Mouse (Mus musculus) forebrain, postnatal 0 days (tissue): ENCODE results near the gene Sall4. TPM values are rescaled to one million over a fixed set of nuclear protein-coding genes. Genes with fewer than 3 reads are reported as not detected.

ENCODE experiments used
- ATAC-seq: fragments of 200-750 bp; cut with Nextera tagmentation; 2 replicates; pipeline ENCODE4 v1.8.0; 2017; ENCODE audit warnings: mild to moderate bottlenecking, moderate library complexity
- DNase-seq: peaks from one replicate; pipeline ENCODE4 v3.0.0-alpha.2; 2015
- H3K27ac ChIP-seq: fragments of 300-500 bp; sonication (generic); 2 replicates; pipeline ENCODE4 v1.5.1; 2014; ENCODE audit warnings: low read depth, mild to moderate bottlenecking, antibody characterized with exemption, low read length, moderate library complexity, mixed read lengths
- H3K27me3 ChIP-seq: fragments of 300-500 bp; sonication (generic); 2 replicates; pipeline ENCODE4 v1.6.1; 2014; ENCODE audit warnings: mild to moderate bottlenecking, low read length, mixed read lengths; ENCODE audit not compliant: insufficient read depth
- H3K36me3 ChIP-seq: fragments of 300-500 bp; sonication (generic); 2 replicates; pipeline ENCODE4 v1.6.1; 2014; ENCODE audit warnings: mild to moderate bottlenecking, moderate library complexity; ENCODE audit not compliant: insufficient read depth
- H3K4me1 ChIP-seq: fragments of 300-500 bp; sonication (generic); 2 replicates; pipeline ENCODE4 v1.6.1; 2014; ENCODE audit warnings: antibody characterized with exemption; ENCODE audit not compliant: insufficient read depth
- H3K4me2 ChIP-seq: fragments of 300-500 bp; sonication (generic); 2 replicates; pipeline ENCODE4 v1.6.1; 2014; ENCODE audit warnings: low read depth, mild to moderate bottlenecking, moderate library complexity
- H3K4me3 ChIP-seq: fragments of 300-500 bp; sonication (generic); 2 replicates; pipeline ENCODE4 v1.5.1; 2014; ENCODE audit warnings: low read depth, low read length, mixed read lengths
- H3K9ac ChIP-seq: fragments of 300-500 bp; sonication (generic); 2 replicates; pipeline ENCODE4 v1.6.1; 2014; ENCODE audit warnings: mild to moderate bottlenecking
- H3K9me3 ChIP-seq: fragments of 300-500 bp; sonication (generic); 2 replicates; pipeline ENCODE4 v1.6.1; 2016; ENCODE audit warnings: low read length
- CTCF ChIP-seq: sonication (generic); IDR thresholded peaks from 2 replicates; pipeline ENCODE4 v1.5.1; 2016; ENCODE audit warnings: antibody characterized with exemption, control low read depth, low read depth
- WGBS: fragments of 180-500 bp; shearing (Covaris S2); extraction: QIAGEN DNeasy Blood & Tissue Kit; methylation state at CpG from one replicate; pipeline ENCODE4 v1.1.7; 2014; 5-methylcytosine and 5-hydroxymethylcytosine counted together
- polyA plus RNA-seq: library from polyadenylated mRNA; unstranded; fragments of >200 nt; fragmentation: Nextera tagmentation; extraction: Ambion mirVana; gene quantifications from 2 replicates; pipeline ENCODE4 v1.2.1, GENCODE M21; 2015
- total RNA-seq: library from RNA; depleted of rRNA; stranded (reverse); fragments of >200 nt; gene quantifications from 2 replicates; pipeline ENCODE4 v1.2.3, GENCODE M21; 2014

Sall4 gene
- total and polyA plus RNA-seq, 2 experiments from 2014 or later, result 0.06 to 0.10 TPM

DNA sequence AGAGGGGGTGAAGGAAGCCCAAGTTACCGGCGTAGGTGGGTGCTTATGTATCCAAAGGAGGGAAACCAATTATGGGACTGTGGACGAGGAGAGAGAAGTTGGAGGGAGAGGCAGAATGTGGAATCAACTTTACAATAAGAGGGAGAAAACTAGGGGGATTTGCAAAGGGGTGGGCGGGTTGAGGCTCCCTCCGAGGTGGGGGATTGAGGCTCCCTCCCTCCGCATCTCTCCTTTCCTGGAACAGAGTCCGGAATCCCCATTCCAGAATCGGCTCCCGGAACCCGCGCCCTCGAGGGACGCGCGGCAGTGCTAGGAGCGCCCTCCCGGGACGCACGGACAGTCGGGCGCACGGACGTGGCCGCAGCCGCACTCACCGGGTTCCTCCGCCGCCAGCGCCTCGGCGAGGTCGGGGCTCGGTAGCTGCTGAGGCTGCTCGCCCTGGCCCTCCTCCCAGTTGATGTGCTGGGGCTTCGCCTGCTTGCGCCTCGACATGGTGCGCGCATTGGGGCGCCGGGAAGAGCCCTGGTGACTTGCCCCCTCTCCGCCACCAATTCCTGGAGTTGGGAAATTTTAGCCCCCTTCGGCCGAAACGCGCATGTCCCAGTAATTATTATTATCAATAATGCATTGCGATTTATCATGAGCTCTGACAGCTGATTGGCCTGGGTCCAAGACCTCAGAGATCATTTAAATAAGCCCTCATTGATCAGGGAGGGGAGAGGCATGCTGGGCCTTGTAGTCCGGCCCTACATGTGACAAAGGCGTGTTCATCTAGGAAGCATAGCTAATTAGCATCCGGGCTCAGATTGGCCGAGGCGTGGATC, 993 bp downstream of the Sall4 start:
- ATAC-seq (peak; percentile 82), DNase-seq (peak; percentile 60)
- H3K4me1 ChIP-seq, result peaks cover 4% of the 10 kb centered on the region; the same call in 1 of the 2 replicates
- H3K9me3 ChIP-seq, result no peaks in the 10 kb centered on the region
- peaks cover 61% of the 10 kb centered on the region for H3K27me3 ChIP-seq
- no peaks in the 10 kb centered on the region; the same call in 1 of the 2 replicates for H3K36me3 ChIP-seq
- no peak overlapping the region for H3K9ac ChIP-seq
- TF ChIP-seq CTCF, result no peak
- WGBS, result 1% methylated on average over 50 of the region's 52 CpGs
- no peak overlapping the region for H3K27ac ChIP-seq
- H3K4me3 ChIP-seq, result peak overlapping the region; percentile 34
- H3K4me2 ChIP-seq, result peak overlapping the region; percentile 59

DNA sequence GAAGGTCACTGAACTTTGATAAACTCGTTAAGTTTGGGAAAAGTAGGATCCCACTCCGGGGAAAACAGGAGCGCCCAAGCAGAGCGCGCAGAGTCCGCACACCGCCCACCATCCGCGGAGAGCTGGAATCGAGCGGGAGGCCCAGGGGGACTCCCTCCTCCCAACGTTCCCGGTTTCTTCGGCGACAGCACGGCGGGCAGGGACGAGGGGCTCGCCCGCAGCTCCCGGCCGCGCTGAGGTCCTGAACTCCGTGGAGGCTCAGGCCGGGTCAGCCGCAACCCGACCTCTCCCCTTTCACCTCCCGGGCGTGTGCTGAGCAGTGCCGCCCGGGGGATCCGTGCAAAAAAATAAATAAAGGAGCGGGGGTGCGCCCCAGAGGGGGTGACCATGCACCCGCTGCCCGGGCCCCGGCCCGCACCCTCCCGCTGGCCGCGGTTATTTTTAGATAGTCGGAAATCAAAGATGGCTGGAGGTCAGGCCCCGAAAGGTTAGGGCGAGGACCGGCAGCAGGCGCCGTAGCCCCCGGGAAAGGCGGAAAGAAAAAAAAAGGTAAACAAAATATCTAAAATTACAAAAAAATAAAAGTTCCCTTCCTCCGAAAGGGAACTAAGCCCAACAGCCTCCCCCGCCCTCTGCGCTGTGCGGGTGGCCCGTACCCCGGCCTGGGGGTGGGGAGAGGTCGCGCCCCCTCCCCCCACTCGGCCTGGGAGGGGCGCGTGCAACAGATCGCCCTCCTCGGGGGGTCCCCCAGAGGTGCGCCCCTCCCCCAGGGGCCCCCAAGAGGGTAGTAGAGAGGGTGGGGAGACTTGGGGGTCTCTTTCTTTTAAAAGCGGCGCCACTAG, 1.8 kb downstream of the Sall4 start:
- WGBS, result 2% methylated on average over 62 of the region's 65 CpGs
- no peak for DNase-seq
- Histone ChIP-seq H3K4me3 (peak overlapping the region; percentile 34), H3K9ac (no peak overlapping the region), H3K4me2 (peak overlapping the region; percentile 59), H3K9me3 (no peaks in the 10 kb centered on the region), H3K27me3 (peaks cover 61% of the 10 kb centered on the region), H3K27ac (no peak overlapping the region), H3K36me3 (no peaks in the 10 kb centered on the region; the same call in 1 of the 2 replicates), H3K4me1 (peaks cover 4% of the 10 kb centered on the region; the same call in 1 of the 2 replicates)
- ATAC-seq, result 0 out of 2 replicates have a peak, but pooled peaks have one; percentile 23
- TF ChIP-seq CTCF, result no peak

DNA sequence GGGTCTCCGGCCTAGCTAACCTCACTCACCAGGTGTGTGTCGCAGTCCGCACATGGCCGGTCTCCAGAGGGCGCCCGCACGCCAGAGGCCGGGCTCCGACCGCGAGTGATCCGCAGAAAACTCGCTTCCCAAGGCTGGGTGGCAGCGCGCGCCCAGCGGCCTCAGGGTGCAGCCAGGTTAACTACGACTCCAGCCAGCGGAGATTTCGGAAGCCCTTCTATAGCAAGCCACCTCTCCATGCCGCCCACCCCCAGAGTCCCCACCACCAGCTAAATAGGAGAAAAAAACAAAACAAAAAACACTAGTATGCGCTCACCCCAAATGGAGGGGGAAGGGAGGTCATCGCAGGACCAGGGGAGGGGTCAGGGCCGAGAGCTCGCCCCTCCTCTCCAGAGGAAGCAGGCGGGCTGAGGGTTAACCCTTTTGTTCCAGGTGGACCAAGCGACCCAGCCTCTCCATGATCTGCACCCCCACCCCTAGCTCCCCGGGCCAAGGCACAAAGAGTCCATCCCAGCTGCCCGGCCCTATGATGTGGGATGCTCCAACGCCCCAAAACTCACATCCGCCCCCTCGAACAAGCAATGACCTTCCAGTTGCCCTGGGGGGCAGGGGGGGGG, 2.6 kb downstream of the Sall4 start:
- Histone ChIP-seq H3K4me1 (peaks cover 4% of the 10 kb centered on the region; the same call in 1 of the 2 replicates), H3K4me3 (peak overlapping the region; percentile 34), H3K36me3 (no peaks in the 10 kb centered on the region; the same call in 1 of the 2 replicates), H3K4me2 (peak overlapping the region; percentile 59), H3K27ac (no peak overlapping the region), H3K9me3 (no peaks in the 10 kb centered on the region), H3K27me3 (peaks cover 59% of the 10 kb centered on the region), H3K9ac (no peak overlapping the region)
- peak; percentile 47 for TF ChIP-seq CTCF
- no peak for ATAC-seq
- 0% methylated on average over 32 of the region's 32 CpGs for WGBS
- no peak for DNase-seq

DNA sequence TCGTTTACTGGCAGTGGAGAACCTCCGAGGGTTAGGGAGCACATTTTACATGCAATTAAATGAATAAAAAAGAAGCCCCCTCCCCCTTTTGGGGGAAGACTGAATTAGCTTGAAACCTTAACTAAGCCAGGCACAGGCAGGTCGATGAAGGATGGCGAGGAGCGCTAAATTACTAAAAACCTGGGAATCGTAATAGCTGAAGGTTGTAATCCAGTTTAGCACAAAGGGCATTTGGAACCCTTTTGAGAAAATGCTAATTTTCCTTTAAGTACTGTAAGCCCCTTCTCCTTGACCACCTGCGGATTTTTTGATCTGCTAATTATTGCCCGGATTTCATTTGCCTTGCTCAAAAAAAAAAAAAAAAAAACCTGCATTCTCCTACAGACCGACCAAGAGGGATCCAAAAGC, 3.3 kb downstream of the Sall4 start:
- TF ChIP-seq CTCF, result no peak
- Histone ChIP-seq H3K4me3 (no peak overlapping the region), H3K9ac (no peak overlapping the region), H3K27me3 (peaks cover 57% of the 10 kb centered on the region), H3K27ac (no peak overlapping the region), H3K36me3 (no peaks in the 10 kb centered on the region; the same call in 1 of the 2 replicates), H3K4me2 (no peak overlapping the region), H3K4me1 (peaks cover 4% of the 10 kb centered on the region; the same call in 1 of the 2 replicates), H3K9me3 (no peaks in the 10 kb centered on the region)
- WGBS, result 6% methylated on average over 9 of the region's 9 CpGs
- ATAC-seq (no peak), DNase-seq (no peak)

DNA sequence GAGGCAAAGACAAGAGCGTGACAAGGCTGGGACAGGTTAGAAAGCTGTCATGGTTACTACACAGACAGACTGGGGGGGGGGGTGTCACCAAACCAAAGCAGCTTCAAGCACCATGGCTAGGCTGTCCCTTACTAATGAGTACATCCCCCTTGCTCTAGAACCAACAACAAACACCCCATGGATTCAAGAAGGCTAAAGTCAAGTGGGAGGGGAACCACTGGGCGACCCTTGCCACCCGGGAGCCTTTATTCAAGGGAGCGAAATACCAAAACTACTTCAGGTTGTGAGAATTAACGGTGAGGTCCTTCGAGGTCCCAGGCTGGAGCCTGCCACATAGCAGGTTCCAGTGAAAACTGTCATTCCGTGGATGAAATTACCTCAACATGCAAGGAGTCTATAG, 4.0 kb downstream of the Sall4 start:
- Histone ChIP-seq H3K36me3 (no peaks in the 10 kb centered on the region), H3K9ac (no peak overlapping the region), H3K27ac (no peak overlapping the region), H3K9me3 (no peaks in the 10 kb centered on the region), H3K4me1 (peaks cover 4% of the 10 kb centered on the region; the same call in 1 of the 2 replicates), H3K4me3 (no peak overlapping the region), H3K27me3 (peaks cover 57% of the 10 kb centered on the region), H3K4me2 (no peak overlapping the region)
- no peak for ATAC-seq
- no peak for DNase-seq
- no peak for TF ChIP-seq CTCF
- WGBS, result 6% methylated on average over 7 of the region's 7 CpGs

DNA sequence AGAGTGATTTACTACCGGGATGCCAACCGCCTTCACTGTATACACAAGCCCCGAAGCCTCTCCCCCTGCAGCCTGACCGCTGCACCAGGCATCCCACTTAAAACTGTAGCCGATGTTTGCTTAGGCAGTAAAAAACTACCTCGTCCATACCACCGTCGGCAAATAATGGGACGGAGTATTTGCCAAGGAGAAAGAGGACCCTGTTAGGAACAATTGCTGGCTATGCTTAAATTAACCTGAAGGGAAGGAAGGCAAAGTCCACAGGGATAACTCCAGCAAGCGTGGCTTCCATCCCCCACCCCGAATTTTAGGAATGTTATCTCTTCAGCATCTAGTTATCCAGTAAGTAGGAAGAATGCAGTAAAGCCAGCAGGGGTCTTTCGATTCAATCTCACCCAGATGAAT, 5.3 kb downstream of the Sall4 start:
- H3K4me3 ChIP-seq, result no peak overlapping the region
- H3K27me3 ChIP-seq, result peaks cover 43% of the 10 kb centered on the region
- WGBS, result 3% methylated on average over 12 of the region's 12 CpGs
- no peaks in the 10 kb centered on the region for H3K9me3 ChIP-seq
- no peak overlapping the region; the same call in 1 of the 2 replicates for H3K4me2 ChIP-seq
- ATAC-seq (no peak), DNase-seq (no peak)
- no peaks in the 10 kb centered on the region for H3K36me3 ChIP-seq
- no peak for TF ChIP-seq CTCF
- no peak overlapping the region for H3K9ac ChIP-seq
- peaks cover 4% of the 10 kb centered on the region; the same call in 1 of the 2 replicates for H3K4me1 ChIP-seq
- H3K27ac ChIP-seq, result no peak overlapping the region
